Mouse (Mus musculus): ENCODE results near the gene Rin3.
A peak's percentile ranks its signal among the peaks of the same experiment; 100 is the strongest.

Rin3 gene

DNA sequence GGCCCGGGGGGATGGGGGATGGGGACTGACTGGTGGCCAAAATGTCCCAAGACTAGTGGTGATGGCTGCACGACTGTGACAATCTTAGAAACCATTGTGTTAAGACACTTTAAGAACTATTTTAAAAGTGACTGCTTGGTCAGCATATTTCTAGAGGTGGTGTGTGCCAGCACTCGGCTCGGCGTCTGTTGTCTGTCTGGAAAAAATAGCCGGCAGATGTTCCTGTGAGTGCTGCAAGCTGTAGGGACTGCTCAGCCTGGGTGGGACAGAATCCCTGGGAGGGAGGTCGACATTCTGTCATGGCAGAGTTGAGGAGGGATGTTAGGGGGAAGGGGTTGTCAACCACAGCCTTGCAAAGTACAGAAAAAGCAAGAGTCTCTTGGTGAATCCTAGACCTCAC lies 21.0 kb downstream of the Rin3 start:
- no peak for DNase-seq

DNA sequence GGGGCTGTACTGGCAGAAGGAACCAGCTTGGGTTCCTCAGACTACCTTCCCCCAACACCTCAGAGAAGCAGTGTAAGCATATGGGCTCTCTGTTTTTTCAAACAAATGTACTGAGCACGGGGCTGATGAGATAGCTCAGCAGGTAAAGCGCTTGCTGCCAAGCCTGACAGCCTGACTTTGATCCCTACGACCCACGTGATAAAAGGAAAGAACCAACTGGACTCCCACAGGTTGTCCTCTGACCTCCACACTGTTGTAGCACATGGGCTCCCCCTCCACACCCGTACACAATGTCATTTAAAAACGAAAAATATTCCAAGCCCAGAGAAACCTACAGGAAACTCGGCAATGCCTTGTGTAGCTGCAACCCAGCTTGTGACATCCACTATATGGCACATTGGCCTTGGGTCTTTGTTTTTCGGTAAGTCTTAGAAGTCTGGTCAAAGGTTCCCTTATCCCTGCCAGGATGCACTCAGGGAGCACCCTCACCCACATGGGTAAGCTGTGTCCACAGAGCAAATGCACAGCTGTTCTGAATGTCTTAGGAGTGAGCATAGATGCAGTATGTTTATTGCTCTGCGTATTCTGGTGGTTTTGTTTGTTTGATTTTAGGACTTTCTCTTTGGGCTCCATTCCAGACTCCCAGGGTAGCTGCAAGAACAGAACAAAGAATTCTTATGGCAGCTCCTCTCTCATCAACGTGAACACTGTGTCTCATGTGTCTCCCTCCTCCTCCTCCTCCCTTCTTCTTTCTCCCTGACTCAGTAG lies 22.4 kb downstream of the Rin3 start:
- peak; percentile 72 for DNase-seq

DNA sequence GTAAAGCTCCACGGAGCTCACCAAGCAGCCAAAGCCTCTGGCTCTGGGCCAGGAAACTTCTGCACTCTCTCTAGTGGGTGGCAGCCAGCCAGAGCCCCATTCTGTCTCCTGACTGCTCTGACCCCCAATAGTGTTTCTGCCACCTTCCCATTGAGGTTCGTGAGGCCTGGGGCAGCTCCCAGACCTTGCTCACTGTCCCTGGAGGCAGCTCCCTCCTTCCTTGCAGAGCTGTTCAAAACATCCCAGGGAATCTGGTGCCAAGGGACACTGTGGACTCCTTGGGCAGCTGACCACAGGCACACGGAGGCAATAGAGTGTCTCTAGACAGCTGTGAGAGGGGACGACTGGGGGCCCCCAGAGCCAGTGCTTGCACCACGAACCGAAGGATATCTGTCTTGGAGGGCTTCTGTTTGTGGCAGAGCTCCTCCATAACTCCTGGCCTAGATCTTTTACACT lies 25.2 kb downstream of the Rin3 start:
- DNase-seq, result peak; percentile 72

- peak; percentile 54 for DNase-seq
Measured at GRCm38 (mm10) chr12:102308457-102309011, 25.7 kb downstream of the Rin3 start.

GRCm38 (mm10) chr12:102309099-102309799 lies 26.4 kb downstream of the Rin3 start:
- DNase-seq, result no peak

DNA sequence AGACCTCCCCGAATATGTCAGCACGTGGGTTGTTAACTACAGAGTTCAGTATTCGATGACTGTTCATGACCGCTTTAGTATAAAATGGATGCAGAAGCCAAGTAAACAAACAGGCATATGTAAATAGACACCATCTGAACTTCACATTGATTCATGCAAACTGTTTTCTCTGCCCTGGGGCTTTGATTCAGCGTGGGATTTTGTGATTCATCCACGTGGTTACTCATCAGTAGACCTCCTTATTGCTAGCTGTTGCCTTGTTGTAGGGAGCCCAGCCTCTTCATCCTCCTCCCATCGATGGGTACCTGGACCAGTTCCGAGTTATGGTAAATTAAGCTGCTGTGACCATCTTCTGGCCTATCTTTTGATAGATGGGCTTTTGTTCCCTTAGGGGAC lies 26.9 kb downstream of the Rin3 start:
- DNase-seq, result no peak

GRCm38 (mm10) chr12:102310261-102310660 lies 27.4 kb downstream of the Rin3 start:
- no peak for DNase-seq

DNA sequence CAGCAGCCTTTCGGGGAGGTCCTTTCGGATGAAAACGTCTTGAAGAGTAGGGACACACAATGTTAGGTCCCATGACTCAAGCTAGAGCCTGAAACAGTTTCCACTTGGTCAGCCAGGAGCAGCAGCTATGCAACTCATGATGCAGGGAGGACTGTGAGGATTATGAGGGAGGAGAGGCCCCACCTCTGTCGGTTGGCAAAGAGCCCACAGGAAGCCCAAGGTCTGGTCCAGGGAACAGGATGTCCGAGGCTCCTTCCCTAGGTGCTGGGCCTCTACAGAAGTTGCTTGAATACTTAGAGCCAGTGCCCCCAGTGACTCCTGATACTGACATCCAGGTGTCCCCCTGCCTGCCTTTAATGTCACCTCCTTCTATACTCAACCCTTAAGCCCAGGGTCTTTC lies 28.6 kb downstream of the Rin3 start:
- DNase-seq, result no peak

GRCm38 (mm10) chr12:102319150-102319549 lies 36.3 kb downstream of the Rin3 start:
- no peak for DNase-seq

GRCm38 (mm10) chr12:102319899-102320298 lies 37.1 kb downstream of the Rin3 start:
- peak; percentile 36 for DNase-seq

GRCm38 (mm10) chr12:102320322-102320721 lies 37.5 kb downstream of the Rin3 start:
- DNase-seq, result no peak

DNA sequence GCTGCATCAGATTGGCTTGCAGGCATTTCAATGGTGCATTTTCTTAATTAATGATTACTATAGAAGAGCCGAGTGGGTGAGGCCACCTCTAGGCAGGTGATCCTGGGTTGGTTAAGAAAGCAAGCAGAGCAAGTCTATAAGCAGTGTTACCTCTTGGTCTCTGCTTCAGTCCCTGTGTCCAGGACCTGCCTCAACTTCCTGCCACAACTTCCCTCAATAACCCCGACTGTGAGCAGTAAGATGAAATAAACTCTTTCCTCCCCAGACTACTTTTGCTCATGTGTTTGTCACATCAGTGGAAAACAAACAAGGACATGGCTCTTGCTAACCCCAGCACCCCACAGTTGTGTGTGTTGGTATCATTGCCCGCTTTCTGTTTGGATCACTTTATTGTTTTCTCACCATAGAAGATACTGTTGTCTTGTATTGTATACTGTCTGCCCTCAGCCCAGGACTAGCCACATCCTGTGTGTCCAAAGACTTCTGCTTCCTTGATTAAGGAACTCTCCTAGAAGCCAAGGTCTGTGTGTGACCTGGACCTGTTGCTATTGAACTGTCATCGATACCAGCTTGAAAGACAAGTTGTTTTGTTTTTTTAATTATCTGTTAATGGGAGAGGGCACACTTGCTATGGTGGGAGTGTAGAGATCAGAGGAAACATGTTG lies 38.3 kb downstream of the Rin3 start:
- DNase-seq, result no peak

GRCm38 (mm10) chr12:102321855-102322254 lies 39.0 kb downstream of the Rin3 start:
- DNase-seq, result no peak

DNA sequence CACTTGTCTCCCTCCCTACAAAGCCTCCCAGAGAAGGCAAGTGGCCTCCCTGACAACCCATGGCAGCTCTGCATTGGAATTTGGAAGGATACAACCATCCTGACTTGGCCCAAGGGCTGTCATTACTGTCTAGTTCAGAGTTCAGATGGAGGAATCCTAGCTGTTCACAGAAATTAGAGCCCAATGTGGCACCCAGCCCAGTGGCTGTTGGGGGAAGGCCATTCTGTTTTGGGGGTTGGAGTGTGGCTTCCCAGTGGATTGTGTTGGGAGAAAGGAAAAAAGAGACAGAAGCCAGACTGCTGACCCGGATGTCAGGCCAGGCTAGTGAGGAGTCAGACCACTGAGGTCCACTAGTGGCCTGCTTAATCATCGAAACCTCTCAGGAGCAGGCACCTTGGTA lies 40.5 kb downstream of the Rin3 start:
- peak; percentile 43 for DNase-seq

DNA sequence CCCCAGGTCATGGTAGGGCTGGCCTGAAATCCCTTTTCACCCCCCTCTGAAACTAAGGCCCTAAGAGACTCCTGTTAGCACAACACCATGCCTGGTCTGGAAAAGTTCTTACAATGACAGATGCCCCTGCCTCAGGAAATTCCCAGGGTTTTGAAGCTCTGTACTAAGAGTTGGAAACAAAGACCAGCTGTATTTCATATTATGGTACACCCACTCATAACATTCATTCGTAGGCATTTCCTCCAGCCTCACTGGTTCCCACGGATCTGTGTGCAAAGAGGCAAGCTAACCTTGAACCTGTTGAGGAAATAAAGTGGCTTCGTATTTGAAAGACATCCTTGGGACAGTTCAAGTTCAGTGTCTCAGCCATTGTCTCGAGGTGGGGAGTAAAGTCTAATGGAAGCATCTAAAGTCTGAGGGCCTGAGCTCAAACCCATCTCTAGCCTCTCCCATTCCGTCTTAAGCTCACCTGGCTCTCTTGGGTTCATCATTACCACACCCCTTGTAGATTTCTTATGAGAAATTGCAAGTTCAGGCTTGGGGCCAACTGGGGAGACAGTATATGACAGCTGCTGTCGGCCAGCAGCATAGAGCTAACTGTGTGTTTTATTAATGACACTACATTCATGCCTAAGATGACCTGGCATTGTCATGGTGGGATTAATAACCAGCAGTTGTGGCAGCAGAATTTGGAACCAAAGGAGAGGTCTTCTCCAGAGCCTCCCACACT lies 41.5 kb downstream of the Rin3 start:
- no peak for DNase-seq

DNA sequence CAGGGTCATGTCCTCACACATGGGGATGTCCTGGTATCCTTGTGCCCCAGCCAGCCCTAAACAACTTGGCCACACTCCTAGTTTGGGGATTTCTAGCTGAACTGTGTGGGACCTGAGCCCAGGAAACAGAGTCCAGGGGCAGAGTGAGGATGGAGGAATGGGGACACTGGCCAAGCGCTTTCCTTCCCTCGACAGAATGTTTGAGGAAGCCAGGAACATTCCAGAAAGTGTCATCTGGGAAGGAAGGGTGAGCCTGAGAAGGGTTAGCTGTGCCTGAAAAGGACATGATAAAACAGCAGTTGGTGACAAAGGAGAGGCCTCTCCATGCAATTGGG lies 42.0 kb downstream of the Rin3 start:
- DNase-seq, result no peak

GRCm38 (mm10) chr12:102326753-102327340 lies 44.0 kb downstream of the Rin3 start:
- DNase-seq, result no peak

- DNase-seq, result no peak
Measured at GRCm38 (mm10) chr12:102327525-102327924, 44.7 kb downstream of the Rin3 start.

DNA sequence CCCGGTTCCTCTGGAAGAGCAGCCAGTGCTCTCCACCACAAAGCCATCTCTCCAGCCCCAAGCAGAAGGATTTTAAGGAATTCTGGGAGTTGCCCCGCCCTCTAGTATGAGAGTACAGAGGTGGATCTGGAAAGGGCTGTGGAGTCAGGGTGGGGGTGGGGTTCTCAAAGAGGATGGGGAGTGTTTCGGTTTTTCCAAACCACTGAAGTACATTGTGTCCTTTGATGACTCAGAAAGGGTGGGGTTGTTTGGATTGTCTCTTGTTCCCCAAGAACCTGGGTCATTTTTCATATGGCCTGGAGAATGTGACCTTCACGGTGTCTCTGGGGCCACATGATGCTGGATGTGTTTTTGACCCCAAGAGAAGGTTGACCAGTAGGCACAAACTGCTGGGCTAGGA lies 45.2 kb downstream of the Rin3 start:
- no peak for DNase-seq

GRCm38 (mm10) chr12:102330188-102330587 lies 47.3 kb downstream of the Rin3 start:
- DNase-seq, result no peak

GRCm38 (mm10) chr12:102330731-102331130 lies 47.9 kb downstream of the Rin3 start:
- DNase-seq, result no peak

DNA sequence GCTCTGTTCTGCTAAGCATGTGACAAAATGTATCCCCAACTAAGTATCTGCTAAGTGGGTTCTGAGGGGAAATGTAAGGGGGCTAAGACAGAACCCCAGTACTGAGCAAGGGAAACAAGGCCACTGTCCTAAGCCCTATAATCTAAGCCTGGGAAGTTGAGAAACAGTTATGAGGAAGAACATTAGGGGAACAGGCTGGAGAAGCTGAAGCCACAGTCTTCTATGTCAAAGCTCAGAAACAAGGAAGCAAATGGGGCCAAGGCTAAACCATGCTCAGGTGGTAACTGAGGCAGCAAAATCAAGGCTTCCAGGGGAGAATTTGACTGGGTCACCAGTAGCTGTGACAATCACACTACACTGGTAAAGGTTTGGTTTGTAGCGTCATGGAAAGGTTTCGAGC lies 50.3 kb downstream of the Rin3 start:
- no peak for DNase-seq

- no peak for DNase-seq
Measured at GRCm38 (mm10) chr12:102339085-102339484, 56.2 kb downstream of the Rin3 start.
